Mouse (Mus musculus): ENCODE measurements at regions not wholly inside any gene's neighbourhood (a gene's known extent, or its start where the extent isn't known, plus 50 kb on each side); places are given as distances from the start of the nearest gene placed in this dataset.
A peak's percentile ranks its signal among the peaks of the same experiment; 100 is the strongest.
"Not testable (repeated sequence)": the region's sequence is repeated elsewhere in the genome, so short reads cannot be mapped to it uniquely, and the experiment has no call there.

GRCm38 (mm10) chr2:100918122-100918521 lies 706.4 kb upstream of the Rag2 start:
- peak; percentile 4 to 8 for DNase-seq
- intact Hi-C loops (cut with DNase I): no loop called here

GRCm38 (mm10) chr2:100919537-100920212 lies 704.8 kb upstream of the Rag2 start:
- intact Hi-C loops (cut with DNase I): no loop called here
- no peak for DNase-seq

- DNase-seq; intact Hi-C loops (cut with DNase I): not testable (repeated sequence)
Measured at GRCm38 (mm10) chr2:100948632-100949031, 675.9 kb upstream of the Rag2 start.

- no peak for DNase-seq
- intact Hi-C loops (cut with DNase I): no loop called here
Measured at GRCm38 (mm10) chr2:100959412-100959811, 665.1 kb upstream of the Rag2 start.

- DNase-seq: no peak
- intact Hi-C loops (cut with DNase I): no loop called here
Measured at GRCm38 (mm10) chr2:100964584-100964983, 659.9 kb upstream of the Rag2 start.

GRCm38 (mm10) chr2:100977202-100977601 lies 647.3 kb upstream of the Rag2 start:
- intact Hi-C loops (cut with DNase I): no loop called here
- DNase-seq: no peak

- intact Hi-C loops (cut with DNase I): no loop called here
- DNase-seq: no peak
Measured at GRCm38 (mm10) chr2:100982362-100982761, 642.2 kb upstream of the Rag2 start.

GRCm38 (mm10) chr2:101015353-101015752 lies 609.2 kb upstream of the Rag2 start:
- DNase-seq: no peak
- intact Hi-C loops (cut with DNase I): no loop called here

- DNase-seq: no peak
- intact Hi-C loops (cut with DNase I): no loop called here
Measured at GRCm38 (mm10) chr2:101019384-101019783, 605.1 kb upstream of the Rag2 start.

- intact Hi-C loops (cut with DNase I): no loop called here
- no peak for DNase-seq
Measured at GRCm38 (mm10) chr2:101021515-101021914, 603.0 kb upstream of the Rag2 start.

GRCm38 (mm10) chr2:101043050-101043449 lies 581.5 kb upstream of the Rag2 start:
- DNase-seq: no peak
- intact Hi-C loops (cut with DNase I): no loop called here

GRCm38 (mm10) chr2:101062939-101063338 lies 561.6 kb upstream of the Rag2 start:
- DNase-seq: peak in 1 of 2 experiments; percentile 3
- intact Hi-C loops (cut with DNase I): no loop called here

- intact Hi-C loops (cut with DNase I): no loop called here
- DNase-seq: no peak
Measured at GRCm38 (mm10) chr2:101074990-101075389, 549.5 kb upstream of the Rag2 start.

GRCm38 (mm10) chr2:101080231-101080630 lies 544.3 kb upstream of the Rag2 start:
- intact Hi-C loops (cut with DNase I): no loop called here

GRCm38 (mm10) chr2:101083813-101084212 lies 540.7 kb upstream of the Rag2 start:
- DNase-seq: no peak
- intact Hi-C loops (cut with DNase I): no loop called here

More at GRCm38 (mm10) chr2:101080231-101080630, 544.3 kb upstream of the Rag2 start:
- DNase-seq: no peak

- intact Hi-C loops (cut with DNase I): no loop called here
- no peak for DNase-seq
Measured at GRCm38 (mm10) chr2:101084648-101085047, 539.9 kb upstream of the Rag2 start.

GRCm38 (mm10) chr2:101107183-101107872 lies 517.2 kb upstream of the Rag2 start:
- peak in 1 of 2 experiments; percentile 6 for DNase-seq
- intact Hi-C loops (cut with DNase I): no loop called here

GRCm38 (mm10) chr2:101136867-101137266 lies 487.7 kb upstream of the Rag2 start:
- intact Hi-C loops (cut with DNase I): no loop called here
- no peak for DNase-seq

- intact Hi-C loops (cut with DNase I): no loop called here
Measured at GRCm38 (mm10) chr2:101139931-101140330, 484.6 kb upstream of the Rag2 start.

GRCm38 (mm10) chr2:101156755-101157271 lies 467.7 kb upstream of the Rag2 start:
- no peak for DNase-seq
- intact Hi-C loops (cut with DNase I): no loop called here

More at GRCm38 (mm10) chr2:101139931-101140330, 484.6 kb upstream of the Rag2 start:
- DNase-seq: no peak

GRCm38 (mm10) chr2:101159276-101159675 lies 465.2 kb upstream of the Rag2 start:
- intact Hi-C loops (cut with DNase I): no loop called here

GRCm38 (mm10) chr2:101165942-101166341 lies 458.6 kb upstream of the Rag2 start:
- intact Hi-C loops (cut with DNase I): no loop called here
- no peak for DNase-seq

More at GRCm38 (mm10) chr2:101159276-101159675, 465.2 kb upstream of the Rag2 start:
- peak; percentile 34 to 67 for DNase-seq

Measured in heart, postnatal 10 days (tissue).